Mouse (Mus musculus) heart, postnatal 36 days (tissue): Measurements from ENCODE around the gene Dhx34. TPM values are rescaled to one million over a fixed set of nuclear protein-coding genes. Genes with fewer than 3 reads are reported as not detected.

Experiments
- DNase-seq, 2 experiments: peaks; one replicate each; pipeline ENCODE4 v3.0.0; 2021 to 2022
- intact Hi-C: fragments of 180-260 bp; cut with DNase I; formaldehyde crosslinking; loops from one replicate; pipeline ENCODE4 v1.15.1; 2025
- total RNA-seq, 2 experiments: library from RNA; stranded (reverse); gene quantifications; 2 replicates each; pipeline ENCODE4 v1.2.3; 2021

Gene Dhx34
- total RNA-seq, 2 experiments from 2014 or later: 7.9 to 8.7 TPM

DNA sequence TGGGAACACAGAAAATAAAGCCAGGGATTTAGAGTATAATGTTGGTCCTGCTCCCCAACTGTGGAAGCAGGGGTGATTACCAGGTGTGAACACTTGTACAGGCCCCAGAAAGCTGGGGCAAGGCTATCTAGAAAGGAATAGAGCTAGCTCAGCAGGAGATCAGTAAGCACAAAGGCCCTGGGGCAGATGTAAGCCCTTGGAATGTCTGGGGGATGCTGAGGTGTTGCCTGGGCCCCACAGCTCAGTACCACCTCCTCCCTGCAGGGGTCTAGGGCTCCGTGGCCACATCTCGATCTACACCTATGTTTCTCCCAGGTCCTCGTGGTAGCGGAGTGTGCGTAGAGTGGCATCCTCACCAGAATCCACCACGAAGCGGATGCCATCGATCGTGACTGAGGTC lies 7.9 kb downstream of the Dhx34 start:
- intact Hi-C loops: no loop called here
- no peak for DNase-seq

DNA sequence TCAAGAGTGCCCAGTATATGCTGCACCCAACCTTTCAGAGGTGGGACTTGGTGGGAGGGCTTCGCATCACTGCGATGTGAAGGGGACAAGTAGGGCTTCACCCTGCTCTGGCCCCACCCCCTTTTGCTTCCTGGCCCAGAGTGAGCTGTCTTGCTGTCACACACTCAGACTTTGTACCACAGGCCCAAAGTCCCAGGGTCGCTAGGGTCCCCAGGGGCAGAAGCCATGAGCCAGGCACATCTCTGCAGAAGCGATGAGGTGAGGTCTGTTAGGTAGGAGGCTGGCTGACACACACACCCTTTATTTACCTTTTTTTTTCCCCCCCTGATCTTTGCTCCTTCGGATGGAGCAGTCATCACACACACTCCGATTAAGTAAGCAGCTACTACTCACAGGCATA lies 8.6 kb downstream of the Dhx34 start:
- no peak for DNase-seq
- intact Hi-C loops: no loop called here

GRCm38 (mm10) chr7:16210862-16211365 lies 10.9 kb downstream of the Dhx34 start:
- no peak for DNase-seq
- intact Hi-C loops: no loop called here

GRCm38 (mm10) chr7:16208781-16209665 lies 12.8 kb downstream of the Dhx34 start:
- no peak for DNase-seq
- intact Hi-C loops: no loop called here

DNA sequence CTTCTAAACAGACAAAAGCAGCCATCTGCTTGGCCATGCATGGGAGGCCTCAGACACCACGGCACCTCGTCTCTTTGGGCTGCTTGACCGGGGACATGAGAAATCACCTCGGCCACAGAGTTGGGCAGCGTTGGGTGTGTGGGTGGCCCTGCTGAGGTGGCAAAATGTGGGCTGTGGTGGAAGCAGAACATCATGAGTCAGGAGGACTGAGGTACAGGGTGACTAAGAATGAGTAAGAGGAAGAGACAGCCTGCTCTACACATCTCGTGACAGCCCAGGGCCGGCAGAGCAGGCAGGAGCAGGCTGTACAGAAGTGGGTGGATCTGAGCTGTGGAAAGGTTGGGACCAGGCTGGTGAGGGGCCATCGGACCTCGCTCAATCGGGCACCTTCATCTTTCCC lies 14.3 kb downstream of the Dhx34 start:
- intact Hi-C loops: no loop called here

GRCm38 (mm10) chr7:16207076-16207475 lies 14.8 kb downstream of the Dhx34 start:
- no peak for DNase-seq
- intact Hi-C loops: no loop called here

More for the DNA sequence above, 14.3 kb downstream of the Dhx34 start:
- peak in 1 of 2 experiments; percentile 25 for DNase-seq

- no peak for DNase-seq
- intact Hi-C loops: no loop called here
Observed at GRCm38 (mm10) chr7:16204791-16205190, 17.0 kb downstream of the Dhx34 start.

- no peak for DNase-seq
- intact Hi-C loops: no loop called here
Observed at GRCm38 (mm10) chr7:16203505-16203903, 18.3 kb downstream of the Dhx34 start.

DNA sequence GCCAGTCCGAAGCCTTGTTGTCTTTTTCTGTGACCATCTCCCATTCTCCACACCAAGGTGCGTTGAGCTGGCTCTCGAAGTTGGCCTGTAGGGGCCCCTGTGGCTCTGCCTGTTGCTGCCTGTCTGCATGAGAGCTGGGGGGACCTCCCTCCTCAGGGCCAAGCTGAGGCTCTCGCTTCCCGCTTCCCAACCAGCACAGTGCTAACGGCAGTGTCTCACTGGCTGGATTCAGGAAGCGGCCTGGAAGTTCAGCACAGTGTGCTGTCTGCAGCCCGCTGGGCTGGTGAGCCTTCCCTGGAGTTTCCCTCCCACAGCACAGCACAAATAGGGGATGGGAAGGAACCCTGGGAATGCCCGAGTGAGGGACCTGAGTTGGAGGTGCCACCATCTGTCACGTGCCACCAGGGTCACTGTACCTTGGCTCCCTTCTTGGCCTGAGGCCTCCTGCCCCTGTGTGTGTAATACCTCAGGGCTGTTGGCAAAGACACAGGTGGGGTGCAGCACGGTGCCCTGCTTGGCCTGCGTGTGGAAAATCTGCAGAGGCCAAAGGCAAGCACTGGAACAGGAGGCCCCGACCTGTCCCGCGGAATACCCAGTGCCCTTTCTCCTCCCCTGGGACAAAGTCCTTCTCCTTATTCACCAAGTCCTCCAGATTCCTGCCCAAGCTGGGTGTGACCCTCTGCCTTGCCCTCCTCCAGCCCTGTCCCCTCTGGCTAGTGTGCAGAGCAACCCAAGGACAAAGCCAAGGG lies 18.9 kb downstream of the Dhx34 start:
- intact Hi-C loops: no loop called here
- no peak for DNase-seq

GRCm38 (mm10) chr7:16201136-16201535 lies 20.7 kb downstream of the Dhx34 start:
- no peak for DNase-seq
- intact Hi-C loops: no loop called here

- intact Hi-C loops: no loop called here
- no peak for DNase-seq
Observed at GRCm38 (mm10) chr7:16198540-16198939, 23.3 kb downstream of the Dhx34 start.

DNA sequence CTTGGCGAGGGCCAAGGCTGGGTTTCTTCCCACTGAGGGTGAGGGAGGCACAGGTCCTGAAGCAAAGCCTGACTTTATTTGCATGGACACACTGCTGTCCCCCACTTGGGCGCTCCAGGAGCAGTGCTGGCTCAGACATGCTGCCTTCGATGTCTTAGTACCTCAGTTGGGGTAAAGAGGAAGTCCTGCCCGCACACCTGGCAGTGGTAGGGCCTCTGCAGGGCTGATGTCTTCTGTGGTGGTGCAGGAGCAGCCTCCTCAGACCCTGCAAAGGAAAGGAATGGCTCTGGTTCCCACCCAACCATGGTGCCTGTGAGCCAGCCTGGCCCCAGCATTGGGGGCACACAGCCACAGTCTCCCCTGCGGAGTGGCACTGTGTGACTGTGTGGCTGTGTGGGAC lies 24.7 kb downstream of the Dhx34 start:
- intact Hi-C loops: no loop called here
- DNase-seq: no peak

DNA sequence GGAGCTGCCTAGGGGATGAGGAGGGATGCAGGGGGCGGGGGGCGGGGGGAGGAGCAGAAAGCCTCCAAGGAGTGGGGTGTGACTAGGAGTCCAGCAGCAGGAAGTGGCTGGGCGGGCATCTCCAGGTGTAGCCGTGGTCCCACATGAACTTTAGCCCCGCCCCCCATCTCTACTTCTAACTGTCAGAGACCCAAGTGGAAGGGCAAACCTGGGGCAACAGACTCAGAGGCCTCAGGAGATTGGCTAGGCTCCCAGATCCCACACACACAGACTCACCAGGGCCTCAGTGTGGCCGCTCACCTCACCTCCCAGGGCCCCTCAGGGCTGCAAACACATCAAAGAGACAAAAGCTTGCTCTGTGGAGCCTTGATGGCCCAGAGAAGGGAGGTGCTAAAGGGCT lies 25.2 kb downstream of the Dhx34 start:
- intact Hi-C loops: no loop called here
- DNase-seq: no peak

DNA sequence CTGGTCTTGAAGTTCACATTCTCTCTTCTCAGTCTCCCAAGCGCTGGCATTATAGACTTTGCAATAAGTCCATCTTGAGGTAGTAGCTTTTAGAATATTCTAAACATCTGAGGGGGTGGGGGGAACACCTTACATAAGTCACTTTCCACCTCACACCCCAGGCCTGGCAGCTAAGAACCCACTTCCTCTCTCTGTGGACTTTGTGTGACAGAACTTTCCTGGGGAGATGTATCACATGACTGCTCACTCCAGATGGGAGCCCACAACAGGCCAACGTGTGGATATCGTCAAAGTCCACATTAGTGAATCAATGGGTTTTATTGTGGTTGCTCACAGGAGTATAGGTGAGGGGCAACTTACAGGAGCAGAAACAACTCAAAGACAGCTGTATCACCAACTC lies 28.1 kb downstream of the Dhx34 start:
- DNase-seq: no peak
- intact Hi-C loops: loop anchor here (5.0 kb wide), 1 partner anchor 184 kb away; no protein-coding TSS in a partner anchor

GRCm38 (mm10) chr7:16192315-16192714 lies 29.5 kb downstream of the Dhx34 start:
- peak; percentile 73 to 87 for DNase-seq
- intact Hi-C loops: loop anchor here (1.0 to 5.0 kb wide), 2 partner anchors 71 to 185 kb away; no protein-coding TSS in a partner anchor

- DNase-seq: no peak
- intact Hi-C loops: no loop called here
Observed at GRCm38 (mm10) chr7:16187494-16187893, 34.3 kb downstream of the Dhx34 start.

GRCm38 (mm10) chr7:16183663-16184062 lies 38.2 kb downstream of the Dhx34 start:
- peak; percentile 31 to 71 for DNase-seq
- intact Hi-C loops: no loop called here

DNA sequence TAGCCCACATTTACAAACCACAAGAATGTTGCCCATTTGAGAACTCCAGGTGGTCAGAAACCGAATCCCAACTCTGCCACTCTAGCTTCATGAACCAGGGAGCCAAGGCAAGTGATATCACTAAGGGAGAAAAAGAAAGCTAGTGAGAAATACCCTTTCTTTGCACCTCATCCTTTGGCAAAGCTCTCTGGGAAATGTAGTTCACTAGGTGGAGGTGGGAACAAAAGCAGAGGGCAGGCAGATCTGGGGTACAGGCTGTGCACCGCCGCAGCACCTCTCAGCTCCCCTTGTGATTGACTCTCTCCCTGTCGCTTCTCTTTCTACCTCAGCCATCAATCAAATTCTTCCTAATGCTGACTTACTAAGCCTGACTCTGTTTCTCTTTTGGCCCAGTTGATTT lies 43.7 kb downstream of the Dhx34 start:
- DNase-seq: no peak
- intact Hi-C loops: no loop called here

- intact Hi-C loops: no loop called here
- no peak for DNase-seq
Observed at GRCm38 (mm10) chr7:16175542-16175931, 46.3 kb downstream of the Dhx34 start.

DNA sequence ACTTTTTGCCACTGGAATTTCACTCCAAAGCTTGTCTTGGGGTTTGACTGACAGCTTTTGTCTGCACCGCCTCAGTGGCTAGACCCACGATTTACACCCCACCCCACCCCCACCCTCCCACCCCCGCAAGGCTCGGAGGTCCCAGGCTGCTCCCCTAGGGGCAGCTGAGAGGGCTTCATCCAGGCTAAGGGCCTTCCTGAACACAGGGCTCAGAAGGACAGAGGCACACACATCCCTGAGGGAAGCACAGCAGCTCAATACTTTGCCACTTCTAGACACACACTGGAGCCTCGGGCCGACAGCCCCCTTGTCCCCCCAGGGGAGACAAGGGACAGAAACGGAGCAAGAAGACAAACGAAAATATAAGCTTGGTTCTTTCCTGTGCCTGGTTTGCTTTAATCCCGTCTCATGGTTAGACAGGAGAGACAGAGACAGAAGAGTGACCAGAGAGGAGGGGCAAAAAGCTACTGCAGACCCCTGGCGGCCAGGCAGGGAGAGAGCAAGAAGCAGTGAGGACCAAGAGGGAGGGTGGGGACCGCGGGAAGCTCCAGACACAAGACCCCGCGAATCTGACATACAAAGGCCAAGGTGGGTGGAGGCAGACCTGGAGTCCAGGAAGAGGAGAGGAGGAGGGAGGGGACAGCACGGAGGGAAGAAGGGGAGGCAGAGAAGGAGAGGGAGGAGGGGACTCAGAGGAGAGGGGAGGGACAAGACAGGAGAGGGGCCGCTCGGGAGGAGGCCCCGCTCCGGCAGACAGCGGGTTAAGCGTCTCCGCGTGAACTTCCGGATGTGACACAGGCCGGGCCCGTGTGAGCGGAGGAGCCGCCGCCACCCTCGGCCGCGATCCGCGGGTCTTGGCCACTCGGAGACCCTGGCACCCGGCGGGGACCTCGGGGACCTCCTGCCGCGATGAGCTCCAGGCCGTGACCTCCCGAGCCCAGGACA lies 47.0 kb downstream of the Dhx34 start, which contains the start of gene Meis3:
Gene Meis3 (plus strand): TSS at position 494 of the 945 bp plus-strand sequence.
- DNase-seq: peak; percentile 42 to 45
- intact Hi-C loops: no loop called here
